Mouse (Mus musculus): ENCODE data around the gene Ksr1. TPM values are rescaled to one million over a fixed set of nuclear protein-coding genes. Genes with fewer than 3 reads are reported as not detected.

The Ksr1 gene
- polyA plus RNA-seq, 1 experiment from 2014 or later, result 4.4 TPM

DNA sequence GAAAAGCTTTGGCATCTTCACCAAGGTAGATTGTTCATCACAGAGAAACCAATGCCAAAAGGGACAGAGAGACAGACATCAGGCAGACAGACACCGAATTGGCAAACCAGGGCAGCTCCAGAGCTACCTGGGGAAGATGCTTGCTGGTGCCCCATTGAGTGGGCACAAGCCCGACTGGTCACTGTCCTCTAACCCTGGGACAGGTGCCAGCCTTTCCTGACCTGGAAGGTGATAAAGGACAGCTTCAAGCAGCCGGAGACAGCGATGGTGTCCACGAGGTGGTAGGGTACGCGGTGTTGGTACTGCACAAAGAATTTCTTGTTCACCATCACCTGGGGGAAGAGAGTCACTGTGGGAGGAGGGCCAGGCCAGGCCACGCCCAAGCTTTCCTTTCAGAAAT, 175.1 kb downstream of the Ksr1 start:
- no peak overlapping the region for H3K4me2 ChIP-seq
- no peak for ATAC-seq (replicated peaks; ENCODE audit: insufficient number of reproducible peaks, low FRiP score, low TSS enrichment)
- 80% methylated on average over 8 of the region's 8 CpGs for WGBS (ENCODE audit: insufficient replicate concordance)

DNA sequence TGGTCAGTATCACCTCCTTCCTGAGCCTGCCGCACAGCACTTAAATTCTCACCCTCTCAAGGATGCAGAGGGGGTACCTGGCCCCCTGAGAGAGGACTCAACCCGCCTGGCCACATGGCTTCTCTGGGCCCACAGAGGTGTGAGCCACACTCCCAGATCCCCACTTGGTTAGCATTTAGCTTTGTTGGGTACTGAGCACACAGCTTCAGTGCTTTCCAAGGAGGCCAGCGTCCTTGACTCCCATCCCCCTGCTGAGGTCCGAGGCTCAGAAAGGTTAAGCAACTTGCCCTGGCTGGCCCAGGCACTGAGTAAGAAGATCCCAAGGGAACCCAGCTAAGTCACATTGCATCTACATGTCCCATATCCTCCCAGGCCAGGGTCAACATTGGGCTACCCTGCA, 178.1 kb downstream of the Ksr1 start:
- 71% methylated on average over 4 of the region's 4 CpGs for WGBS (ENCODE audit: insufficient replicate concordance)

More for the DNA sequence above, 175.1 kb downstream of the Ksr1 start:
- no peak overlapping the region for H3K27ac ChIP-seq (ENCODE audit: low read depth, low read length)
- H3K4me3 ChIP-seq (ENCODE audit: low read depth, low read length), result no peak overlapping the region
- no peaks in the 10 kb centered on the region for H3K4me1 ChIP-seq (ENCODE audit: control insufficient read depth, insufficient read depth, low read length)
- H3K9ac ChIP-seq (ENCODE audit: low read depth, low read length), result no peak overlapping the region
- no peaks in the 10 kb centered on the region for H3K9me3 ChIP-seq (replicated peaks; ENCODE audit: control insufficient read depth, low read length)
- no peaks in the 10 kb centered on the region for H3K27me3 ChIP-seq (ENCODE audit: control insufficient read depth, insufficient read depth, low read length)
- H3K36me3 ChIP-seq (ENCODE audit: control insufficient read depth, insufficient read depth, low read length), result no peaks in the 10 kb centered on the region

GRCm38 (mm10) chr11:78967371-78967770, 178.8 kb downstream of the Ksr1 start:
- H3K36me3 ChIP-seq (ENCODE audit: control insufficient read depth, insufficient read depth, low read length), result no peaks in the 10 kb centered on the region
- H3K9me3 ChIP-seq (replicated peaks; ENCODE audit: control insufficient read depth, low read length), result no peaks in the 10 kb centered on the region
- H3K9ac ChIP-seq (ENCODE audit: low read depth, low read length), result no peak overlapping the region
- 23% methylated on average over 4 of the region's 4 CpGs for WGBS (ENCODE audit: insufficient replicate concordance)
- H3K4me3 ChIP-seq (ENCODE audit: low read depth, low read length), result no peak overlapping the region
- no peak overlapping the region for H3K27ac ChIP-seq (ENCODE audit: low read depth, low read length)
- no peaks in the 10 kb centered on the region for H3K27me3 ChIP-seq (ENCODE audit: control insufficient read depth, insufficient read depth, low read length)
- ATAC-seq (replicated peaks; ENCODE audit: insufficient number of reproducible peaks, low FRiP score, low TSS enrichment), result no peak
- H3K4me1 ChIP-seq (ENCODE audit: control insufficient read depth, insufficient read depth, low read length), result no peaks in the 10 kb centered on the region
- no peak overlapping the region for H3K4me2 ChIP-seq

More for the DNA sequence above, 178.1 kb downstream of the Ksr1 start:
- ATAC-seq (replicated peaks; ENCODE audit: insufficient number of reproducible peaks, low FRiP score, low TSS enrichment), result no peak
- no peaks in the 10 kb centered on the region for H3K9me3 ChIP-seq (replicated peaks; ENCODE audit: control insufficient read depth, low read length)
- no peak overlapping the region for H3K4me2 ChIP-seq
- H3K9ac ChIP-seq (ENCODE audit: low read depth, low read length), result no peak overlapping the region
- H3K4me3 ChIP-seq (ENCODE audit: low read depth, low read length), result no peak overlapping the region
- H3K4me1 ChIP-seq (ENCODE audit: control insufficient read depth, insufficient read depth, low read length), result no peaks in the 10 kb centered on the region
- H3K27me3 ChIP-seq (ENCODE audit: control insufficient read depth, insufficient read depth, low read length), result no peaks in the 10 kb centered on the region
- H3K27ac ChIP-seq (ENCODE audit: low read depth, low read length), result no peak overlapping the region
- H3K36me3 ChIP-seq (ENCODE audit: control insufficient read depth, insufficient read depth, low read length), result no peaks in the 10 kb centered on the region

Other genes with a start within 250 kb of the Ksr1 start
- gene Nos2, start 225.6 kb downstream of the Ksr1 start, polyA plus RNA-seq (2014; fragmentation: Nextera tagmentation; extraction: Ambion mirVana), result 0.08 and 0.11 TPM in 2 replicates
- 41.9 and 44.6 TPM in 2 replicates for gene Lgals9, start 161.5 kb downstream of the Ksr1 start, polyA plus RNA-seq (2014; fragmentation: Nextera tagmentation; extraction: Ambion mirVana)
- 196 and 230 TPM in 2 replicates for gene Wsb1, start 108.3 kb upstream of the Ksr1 start, polyA plus RNA-seq (2014; fragmentation: Nextera tagmentation; extraction: Ambion mirVana)
- not detected in 2 replicates for gene Gm9964, start 150.5 kb upstream of the Ksr1 start, polyA plus RNA-seq (2014; fragmentation: Nextera tagmentation; extraction: Ambion mirVana)
- gene Nf1, start 193.3 kb upstream of the Ksr1 start, polyA plus RNA-seq (2014; fragmentation: Nextera tagmentation; extraction: Ambion mirVana), result 6.1 and 9.6 TPM in 2 replicates